Mouse (Mus musculus) leukemia stem cell, adult 10-12 weeks (primary cell): Measurements from ENCODE around the gene Fam118a. TPM values are rescaled to one million over a fixed set of nuclear protein-coding genes. Genes with fewer than 3 reads are reported as not detected.

ENCODE experiments used
- polyA plus RNA-seq: library from polyadenylated mRNA; stranded (reverse); fragments of >175 nt; gene quantifications from 2 replicates; pipeline ENCODE4 v1.2.3, GENCODE M21; 2012; ENCODE audit warnings: low replicate concordance

Gene Fam118a
- polyA plus RNA-seq = 1.5 and 2.3 TPM in 2 replicates

DNA sequence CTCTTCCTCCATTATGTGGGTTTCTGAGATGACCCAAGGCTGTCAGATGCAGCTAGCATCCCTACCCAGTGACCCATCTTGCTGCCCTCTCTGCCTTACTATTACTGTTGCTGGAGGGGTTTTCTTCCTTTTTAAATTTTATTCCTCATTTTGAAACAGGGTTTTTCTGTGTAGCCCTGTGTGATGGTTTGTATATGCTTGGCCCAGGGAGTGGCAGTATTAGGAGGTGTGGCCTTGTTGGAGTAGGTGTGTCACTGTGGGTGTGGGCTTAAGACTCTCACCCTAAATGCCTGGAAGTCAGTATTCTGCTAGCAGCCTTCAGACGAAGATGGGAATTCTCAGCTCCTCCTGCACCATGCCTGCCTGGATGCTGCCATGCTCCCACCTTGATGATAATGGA is at the start of gene Fam118a:
TSS of gene Fam118a (plus strand) at position 301 of the 400 bp plus-strand sequence.

GRCm38 (mm10) chr15:84987874-84988825 is 40.6 kb upstream of the Fam118a start, which contains the start of gene 5031439G07Rik:
Gene 5031439G07Rik, minus strand, starts transcription at chr15:84988551.

DNA sequence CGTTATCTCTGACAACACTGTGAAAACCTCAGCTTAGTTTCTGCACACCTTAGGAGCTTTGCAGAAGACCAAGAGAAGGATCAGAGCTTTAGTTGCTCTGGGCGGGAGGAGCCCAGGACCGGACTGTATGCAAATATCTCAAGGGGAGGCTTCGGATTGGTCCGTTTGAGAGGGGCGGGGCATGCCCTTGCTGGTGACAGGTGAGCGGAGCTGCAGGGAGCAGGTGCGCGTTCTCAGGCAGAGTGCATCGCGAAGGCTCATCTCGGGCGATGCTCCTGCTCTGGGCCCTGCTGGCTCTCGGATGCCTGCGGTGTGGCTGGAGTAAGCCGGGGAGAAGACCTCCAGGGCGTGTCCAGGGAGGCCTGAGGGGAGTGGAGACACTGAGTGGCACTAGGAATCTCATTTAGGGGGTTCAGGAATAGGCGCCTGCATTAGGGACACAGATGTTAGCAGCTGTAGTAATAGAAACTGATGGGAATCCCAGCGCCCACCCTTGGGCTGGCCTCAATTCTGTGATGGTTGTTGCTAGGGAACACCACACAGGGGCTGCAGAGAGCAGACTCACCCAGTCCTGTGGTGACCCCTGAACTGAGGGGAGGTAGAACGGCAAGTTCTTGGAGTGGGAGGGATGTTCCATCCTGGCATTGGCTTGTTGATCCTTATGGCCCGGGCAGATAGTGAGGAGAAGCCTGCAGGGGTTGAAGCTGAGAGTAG is 11.6 kb upstream of the Fam118a start, which contains the start of gene Upk3a:
TSS of gene Upk3a (plus strand) at position 191 of the 714 bp plus-strand sequence.

Other genes with a start within 250 kb of the Fam118a start
- 1.1 and 3.9 TPM in 2 replicates for gene Phf21b, start 172.9 kb upstream of the Fam118a start, polyA plus RNA-seq
- gene Gm29666, start 108.9 kb upstream of the Fam118a start, polyA plus RNA-seq = 0.05 and 0.10 TPM in 2 replicates
- 5.9 and 16.6 TPM in 2 replicates for gene Nup50, start 105.5 kb upstream of the Fam118a start, polyA plus RNA-seq
- 30.2 and 31.4 TPM in 2 replicates for gene 5031439G07Rik, start 40.4 kb upstream of the Fam118a start, polyA plus RNA-seq
- gene Upk3a, start 11.8 kb upstream of the Fam118a start, polyA plus RNA-seq = not detected in 2 replicates
- gene Smc1b, start 103.0 kb downstream of the Fam118a start, polyA plus RNA-seq = not detected in 2 replicates
- gene Ribc2, start 103.1 kb downstream of the Fam118a start, polyA plus RNA-seq = not detected in 2 replicates
- 0.19 TPM in 1 of 2 replicates, not detected in the other for gene Fbln1, start 177.0 kb downstream of the Fam118a start, polyA plus RNA-seq